13 mouse cellular contexts compared by ENCODE assay signal in the genomic region with DNA sequence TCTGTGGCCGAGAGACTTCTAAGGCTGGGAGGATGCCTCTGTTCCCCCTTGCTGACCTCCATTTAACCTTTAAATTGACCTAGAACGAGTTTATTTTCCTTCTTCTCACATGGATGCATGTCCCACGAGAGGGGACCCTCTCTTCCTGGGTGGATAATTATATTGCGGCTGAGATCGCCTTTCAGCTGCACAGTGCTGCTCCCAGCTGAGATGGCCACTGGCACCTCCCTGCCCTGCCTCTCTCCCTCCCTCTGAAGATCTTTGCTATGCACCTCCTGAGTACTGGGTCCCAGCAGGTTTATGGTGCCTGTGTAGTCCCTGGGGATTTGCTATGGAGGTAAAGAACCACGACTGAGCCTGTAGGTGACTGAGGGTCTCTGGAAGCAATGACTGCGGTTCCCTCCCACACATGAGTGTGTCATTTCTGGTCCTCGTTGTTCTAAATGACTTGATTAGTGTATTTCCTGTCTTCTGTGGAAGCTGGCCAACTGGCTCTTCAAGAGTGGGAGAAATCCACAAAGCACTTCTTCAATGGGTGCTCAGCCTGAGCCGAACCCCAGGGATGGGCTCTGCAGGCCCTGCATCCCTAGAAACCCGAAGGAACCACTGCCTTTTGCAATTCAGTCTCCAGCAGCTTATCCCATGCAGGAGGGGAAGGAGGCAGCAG.
DNase-seq lines count a peak whose midpoint lies in the region; ATAC-seq and TF ChIP-seq lines count a peak whose summit lies in the region.
"Had no signal": no experiment of that assay in that cellular context is flagged by ENCODE, and none has a peak within 500 bp of the region (broad histone marks: within the 10 kb centered on the region; RNA-seq: fewer than 3 reads in every experiment).

No protein-coding gene starts in this region.

- H3K27me3 ChIP-seq in heart, adult 2 months (ENCODE audit: control insufficient read depth, insufficient read depth, low read length): no peaks in the 10 kb centered on the region
- no peaks in the 10 kb centered on the region for H3K27me3 ChIP-seq in lung, embryonic 14.5 days (ENCODE audit: insufficient read depth, low read length)
- no peaks in the 10 kb centered on the region for H3K27me3 ChIP-seq in embryonic facial prominence, embryonic 13.5 days
- no peaks in the 10 kb centered on the region for H3K27me3 ChIP-seq in neural tube, embryonic 14.5 days (ENCODE audit: control insufficient read depth, insufficient read depth, low read length)
- H3K27me3 ChIP-seq: liver, embryonic 13.5 days had no signal

- ATAC-seq in lung, embryonic 14.5 days (ENCODE audit: insufficient read depth): peak; percentile 29; the same call in 1 of the 2 replicates
- 0 out of 2 replicates have a peak, but pooled peaks have one; percentile 15 for ATAC-seq in embryonic facial prominence, embryonic 13.5 days (ENCODE audit: insufficient number of reproducible peaks, insufficient read depth, low FRiP score, low TSS enrichment, low read depth)
- no peak for ATAC-seq in neural tube, embryonic 14.5 days (ENCODE audit: low read depth)
- ATAC-seq: forebrain, embryonic 16.5 days had no signal

- TF ChIP-seq CTCF in heart, adult 2 months (IDR thresholded peaks at IDR 0.05): no peak
- TF ChIP-seq CTCF in lung, embryonic 14.5 days (IDR thresholded peaks at IDR 0.05; ENCODE audit: low read depth): no peak

- H3K9ac ChIP-seq in heart, adult 2 months (ENCODE audit: low read depth, low read length): no peak overlapping the region
- no peak overlapping the region for H3K9ac ChIP-seq in lung, embryonic 14.5 days
- no peak overlapping the region for H3K9ac ChIP-seq in embryonic facial prominence, embryonic 13.5 days
- no peak overlapping the region for H3K9ac ChIP-seq in neural tube, embryonic 14.5 days (replicated peaks; ENCODE audit: low read depth, low read length)
- H3K9ac ChIP-seq: liver, embryonic 13.5 days had no signal

- TF ChIP-seq POLR2A in heart, adult 2 months (IDR thresholded peaks at IDR 0.05; ENCODE audit: insufficient read depth, low read depth, low read length): no peak

- H3K36me3 ChIP-seq in heart, adult 2 months (ENCODE audit: control insufficient read depth, insufficient read depth, low read length): no peaks in the 10 kb centered on the region
- H3K36me3 ChIP-seq in lung, embryonic 14.5 days (ENCODE audit: insufficient read depth): no peaks in the 10 kb centered on the region
- no peaks in the 10 kb centered on the region for H3K36me3 ChIP-seq in embryonic facial prominence, embryonic 13.5 days
- no peaks in the 10 kb centered on the region for H3K36me3 ChIP-seq in neural tube, embryonic 14.5 days (ENCODE audit: control insufficient read depth, insufficient read depth, low read length)
- H3K36me3 ChIP-seq: liver, embryonic 13.5 days had no signal

- no peak for TF ChIP-seq EP300 in heart, adult 2 months (IDR thresholded peaks at IDR 0.05; ENCODE audit: insufficient read depth, low read depth, low read length)

- H3K79me2 ChIP-seq in heart, adult 2 months (replicated peaks; ENCODE audit: control insufficient read depth, insufficient read depth, low read length): no peaks in the 10 kb centered on the region

- H3K4me2 ChIP-seq in lung, embryonic 14.5 days: no peak overlapping the region
- no peak overlapping the region for H3K4me2 ChIP-seq in embryonic facial prominence, embryonic 13.5 days
- H3K4me2 ChIP-seq in neural tube, embryonic 14.5 days (ENCODE audit: low read depth, low read length): no peak overlapping the region
- H3K4me2 ChIP-seq: liver, embryonic 13.5 days had no signal

- 40% methylated on average over 10 of the region's 10 CpGs for WGBS in heart, adult 2 months
- 36% methylated on average over 10 of the region's 10 CpGs for WGBS in lung, embryonic 14.5 days
- WGBS in embryonic facial prominence, embryonic 13.5 days: 35% methylated on average over 10 of the region's 10 CpGs
- whole genome bisulfite sequencing in neural tube, embryonic 14.5 days: 34% methylated on average over 10 of the region's 10 CpGs

- peaks cover 1% of the 10 kb centered on the region; the same call in 1 of the 2 replicates for H3K4me1 ChIP-seq in heart, adult 2 months (ENCODE audit: control insufficient read depth, insufficient read depth, low read length)
- no peaks in the 10 kb centered on the region for H3K4me1 ChIP-seq in lung, embryonic 14.5 days (ENCODE audit: insufficient read depth)
- peaks cover 34% of the 10 kb centered on the region for H3K4me1 ChIP-seq in embryonic facial prominence, embryonic 13.5 days
- H3K4me1 ChIP-seq in neural tube, embryonic 14.5 days (ENCODE audit: control insufficient read depth, insufficient read depth, low read length): peaks cover 11% of the 10 kb centered on the region; the same call in 1 of the 2 replicates
- H3K4me1 ChIP-seq: liver, embryonic 13.5 days had no signal

- H3K9me3 ChIP-seq in lung, embryonic 14.5 days (ENCODE audit: low read depth, low read length): no peaks in the 10 kb centered on the region
- H3K9me3 ChIP-seq in embryonic facial prominence, embryonic 13.5 days: no peaks in the 10 kb centered on the region
- no peaks in the 10 kb centered on the region for H3K9me3 ChIP-seq in neural tube, embryonic 14.5 days (ENCODE audit: control insufficient read depth, low read length)
- H3K9me3 ChIP-seq: liver, embryonic 13.5 days had no signal

- H3K27ac ChIP-seq in heart, adult 2 months: no peak overlapping the region
- no peak overlapping the region for H3K27ac ChIP-seq in lung, embryonic 14.5 days (ENCODE audit: low read depth)
- H3K27ac ChIP-seq in embryonic facial prominence, embryonic 13.5 days: no peak overlapping the region
- 0 out of 2 replicates have a peak overlapping the region, but pooled peaks have one; percentile 10 for H3K27ac ChIP-seq in neural tube, embryonic 14.5 days (ENCODE audit: low read depth, low read length)
- H3K27ac ChIP-seq: liver, embryonic 13.5 days; macrophage had no signal

- peak; percentile 4 to 23 for DNase-seq in heart, adult 9 months (ENCODE audit: low spot score in 2 of 2)
- DNase-seq in heart, adult 2 months: no peak
- peak; percentile 27 for DNase-seq in lung, embryonic 14.5 days
- no peak for DNase-seq in lung, postnatal 25 days (ENCODE audit: low spot score)
- no peak for DNase-seq in MN1 (ENCODE audit: low spot score)
- DNase-seq in right cerebral cortex, postnatal 4 days: no peak
- DNase-seq: layer of hippocampus, adult 9-11 months; liver, embryonic 13.5 days; thymus, adult 18-20 months had no signal

- intact Hi-C loops in heart, adult 2 months (cut with DNase I): loop anchor here (10.0 kb wide), 2 partner anchors 289 to 371 kb away; no protein-coding TSS in a partner anchor

- H3K4me3 ChIP-seq in heart, adult 2 months: no peak overlapping the region
- H3K4me3 ChIP-seq in lung, embryonic 14.5 days (ENCODE audit: low read depth, low read length): no peak overlapping the region
- no peak overlapping the region for H3K4me3 ChIP-seq in embryonic facial prominence, embryonic 13.5 days
- H3K4me3 ChIP-seq in neural tube, embryonic 14.5 days (ENCODE audit: low read depth, low read length): no peak overlapping the region
- H3K4me3 ChIP-seq: liver, embryonic 13.5 days had no signal

Comparison
In these comparisons a context has a peak if more than half of its experiments do, and no peak if none do; other contexts are left out.
1. DNase-seq: peak in heart, adult 9 months (2 of 2) and lung, embryonic 14.5 days (single experiment); none in heart, adult 2 months (0 of 2), lung, postnatal 25 days (single experiment), MN1 (single experiment) and right cerebral cortex, postnatal 4 days (single experiment).